Mouse (Mus musculus): ENCODE measurements at regions not wholly inside any gene's neighbourhood (a gene's known extent, or its start where the extent isn't known, plus 50 kb on each side); places are given as distances from the start of the nearest gene placed in this dataset.
"Not testable (repeated sequence)": the region's sequence is repeated elsewhere in the genome, so short reads cannot be mapped to it uniquely, and the experiment has no call there.

DNA sequence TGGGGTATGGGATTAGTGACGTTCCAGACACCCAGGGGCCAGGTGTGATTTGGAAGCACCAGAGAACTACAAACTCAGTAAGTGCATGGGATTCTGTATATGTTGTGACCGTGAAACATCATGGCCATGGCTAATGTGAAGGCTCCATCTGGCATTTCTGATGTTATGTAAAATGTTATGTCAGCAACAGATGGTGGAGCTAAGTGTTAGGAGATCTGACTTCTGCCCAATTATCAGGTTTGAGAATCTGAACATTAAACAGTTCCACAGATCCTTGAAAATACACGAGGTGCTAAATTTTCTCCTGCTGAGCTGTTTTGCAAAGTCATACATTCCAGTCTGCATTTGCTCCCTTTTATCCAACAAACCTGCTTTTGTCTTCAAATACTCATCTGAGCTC, 223.6 kb upstream of the Egfl6 start:
- DNase-seq: peak in 1 of 2 experiments; percentile 3

DNA sequence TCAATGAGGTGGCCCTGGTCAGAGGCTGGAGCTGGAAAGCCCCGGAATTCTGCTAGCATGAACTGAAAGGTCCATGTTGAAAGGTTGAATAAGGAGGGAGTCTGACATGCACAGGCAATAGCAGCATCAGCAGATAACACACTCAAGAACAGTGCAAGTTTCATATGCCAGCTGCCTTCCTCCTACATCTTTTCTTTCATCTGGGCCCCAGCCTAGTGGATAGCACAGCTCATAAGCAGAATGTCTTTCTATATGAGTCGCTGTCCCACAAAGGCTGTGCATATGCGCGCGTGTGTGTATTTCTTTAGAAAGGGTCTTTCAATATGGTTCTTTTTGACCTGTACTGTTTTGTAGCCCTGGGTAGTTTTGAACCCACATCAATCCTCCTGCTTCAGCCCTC, 222.7 kb upstream of the Egfl6 start:
- no peak for DNase-seq

DNA sequence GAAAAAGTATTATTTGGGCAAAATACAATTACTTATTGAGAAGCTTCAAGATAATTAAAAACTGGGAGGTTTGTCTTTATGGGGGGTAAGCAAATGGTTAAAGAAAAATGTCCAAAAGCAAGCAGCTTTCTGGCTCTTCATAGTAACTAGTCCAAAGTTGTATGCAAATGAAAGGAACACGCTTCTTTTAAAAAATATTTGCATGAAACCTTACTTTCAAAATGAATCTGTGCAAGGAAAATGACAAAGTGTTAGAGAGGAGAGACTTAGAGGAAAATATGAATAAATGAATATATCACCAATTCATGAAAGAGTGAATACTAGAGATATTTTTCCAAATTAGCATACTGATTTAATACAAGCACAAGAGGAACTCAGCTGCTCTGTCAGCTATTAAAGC, 220.4 kb upstream of the Egfl6 start:
- DNase-seq: no peak

DNA sequence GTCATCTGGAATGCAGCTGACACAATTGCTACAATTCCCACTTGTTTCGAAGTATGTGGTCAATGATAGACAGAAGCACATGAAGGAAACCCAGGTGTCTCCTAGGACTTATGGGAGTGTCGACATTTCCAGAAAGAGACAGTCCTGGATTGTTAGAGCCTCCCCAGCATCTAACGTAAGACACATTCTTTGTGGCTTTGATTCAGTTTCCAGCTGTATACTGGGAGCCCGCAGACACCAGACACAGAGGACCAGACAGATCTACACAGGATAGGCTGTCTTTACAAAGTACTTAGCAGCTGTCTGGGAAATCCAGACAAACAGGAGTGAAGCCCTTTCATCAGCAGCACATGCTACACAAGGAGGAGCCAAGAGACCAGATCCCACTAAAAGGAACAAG, 220.0 kb upstream of the Egfl6 start:
- DNase-seq: no peak

DNA sequence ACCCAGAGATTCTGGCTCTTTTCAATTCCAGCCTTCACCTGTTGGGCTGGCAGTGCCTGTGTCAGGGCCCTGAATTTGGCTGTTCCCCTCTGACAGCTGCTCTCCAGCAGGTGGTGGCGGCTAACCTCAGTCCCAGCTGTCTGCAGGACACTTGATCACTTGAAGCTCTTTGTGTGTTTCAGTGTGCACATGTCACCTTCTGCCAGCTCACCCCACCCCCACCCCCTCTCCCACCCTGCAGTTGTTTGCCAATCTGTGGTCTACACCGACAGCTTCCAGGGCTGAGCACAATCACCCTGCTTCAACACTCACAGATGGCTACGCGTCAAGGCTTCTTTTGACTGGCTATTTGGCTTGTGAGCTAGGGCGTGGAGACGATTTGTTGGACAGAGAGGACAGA, 217.7 kb upstream of the Egfl6 start:
- DNase-seq: peak; percentile 62 to 67

DNA sequence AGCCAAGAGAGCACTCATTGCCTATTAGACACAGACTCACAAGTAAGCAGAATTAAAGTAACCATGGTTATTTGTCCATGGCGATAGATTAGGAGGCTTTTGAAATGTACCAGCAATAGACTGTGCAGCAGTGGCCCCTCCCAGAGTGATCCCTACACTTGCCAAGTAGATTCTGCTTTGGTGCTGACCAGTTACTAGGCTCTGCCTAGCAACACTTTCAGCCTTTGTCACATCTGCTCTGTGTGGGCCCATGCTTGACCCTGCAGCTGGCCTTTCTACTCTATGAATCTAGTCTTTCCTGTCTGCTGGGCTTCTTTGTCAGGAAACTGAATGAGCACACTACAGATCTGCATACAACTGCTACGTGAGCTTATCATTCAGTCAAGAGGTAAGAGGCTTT, 215.5 kb upstream of the Egfl6 start:
- DNase-seq: no peak

DNA sequence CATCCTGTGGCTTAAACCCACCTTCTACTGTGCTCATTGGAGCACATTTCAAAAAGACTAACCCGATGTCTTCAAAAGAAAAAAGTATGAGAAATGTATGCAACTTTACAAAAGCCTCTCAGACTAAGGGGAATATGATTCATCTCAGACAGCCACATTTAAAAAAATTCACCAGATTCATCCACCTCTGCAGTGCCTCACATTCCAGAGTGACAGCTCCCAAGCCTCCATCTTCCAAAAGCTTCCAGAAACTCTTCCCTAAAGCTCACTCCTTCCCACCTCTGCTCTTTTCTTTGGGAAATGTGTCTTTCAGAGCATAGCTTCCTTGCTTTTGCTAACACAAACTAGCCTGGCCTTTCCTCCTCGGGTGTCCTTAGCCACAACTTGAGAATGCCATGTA, 210.1 kb upstream of the Egfl6 start:
- DNase-seq: no peak

DNA sequence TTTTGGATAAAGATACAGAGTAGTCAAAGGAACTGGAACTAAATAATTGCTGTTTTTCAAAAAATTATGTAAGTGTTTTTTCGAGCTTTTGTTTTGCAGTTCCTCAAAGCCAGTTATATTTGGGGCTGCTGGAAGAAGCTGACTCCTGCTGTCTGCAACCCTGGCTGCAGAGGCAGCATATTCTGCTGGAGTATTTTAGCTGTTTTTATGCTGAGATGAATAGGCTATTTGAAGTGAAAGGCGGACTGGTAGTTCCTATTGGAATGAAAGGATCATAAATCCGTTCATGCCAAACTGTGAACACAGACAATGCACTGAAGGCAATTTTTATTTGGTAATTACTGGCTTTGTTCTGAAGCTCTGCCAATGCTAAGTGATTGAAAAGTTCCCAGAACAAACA, 203.5 kb upstream of the Egfl6 start:
- no peak for DNase-seq

DNA sequence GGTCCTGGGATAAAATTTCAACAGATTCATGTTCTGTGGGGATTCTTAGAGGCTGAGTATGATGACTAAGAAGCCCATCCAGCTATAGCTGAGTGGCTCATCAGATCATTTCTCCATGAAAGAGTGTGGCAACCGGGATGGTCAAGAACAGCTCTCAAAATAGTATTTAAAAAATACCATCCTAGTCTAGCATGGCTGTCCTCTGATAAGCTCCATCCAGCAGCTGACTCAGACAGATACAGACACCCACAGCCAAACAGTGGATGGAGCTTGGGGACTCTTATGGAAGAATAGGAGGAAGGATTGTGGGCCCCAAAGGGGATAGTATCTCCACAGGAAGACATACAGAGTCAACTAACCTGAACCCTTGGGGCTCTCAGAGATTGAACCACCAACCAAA, 201.6 kb upstream of the Egfl6 start:
- not testable (repeated sequence) for DNase-seq

DNA sequence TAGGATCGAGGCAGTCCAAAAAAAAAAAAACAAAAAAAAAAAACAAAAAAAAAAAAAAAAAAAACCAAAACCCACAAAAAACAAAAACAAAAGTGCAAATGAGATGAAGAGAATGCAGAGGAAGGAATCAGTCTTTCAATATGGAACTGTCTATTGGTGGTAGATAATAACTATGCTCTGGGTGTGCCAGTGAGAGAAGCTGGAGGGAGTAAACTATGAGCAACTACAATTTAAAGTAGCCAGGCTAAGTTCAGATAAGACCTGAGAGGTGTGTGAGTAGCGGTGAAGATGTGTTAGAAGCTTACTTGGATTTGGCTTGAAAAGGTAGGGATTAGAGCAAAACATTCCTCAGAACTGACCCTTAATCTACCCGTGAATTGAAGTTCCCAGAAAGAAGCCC, 200.1 kb upstream of the Egfl6 start:
- DNase-seq: no peak

DNA sequence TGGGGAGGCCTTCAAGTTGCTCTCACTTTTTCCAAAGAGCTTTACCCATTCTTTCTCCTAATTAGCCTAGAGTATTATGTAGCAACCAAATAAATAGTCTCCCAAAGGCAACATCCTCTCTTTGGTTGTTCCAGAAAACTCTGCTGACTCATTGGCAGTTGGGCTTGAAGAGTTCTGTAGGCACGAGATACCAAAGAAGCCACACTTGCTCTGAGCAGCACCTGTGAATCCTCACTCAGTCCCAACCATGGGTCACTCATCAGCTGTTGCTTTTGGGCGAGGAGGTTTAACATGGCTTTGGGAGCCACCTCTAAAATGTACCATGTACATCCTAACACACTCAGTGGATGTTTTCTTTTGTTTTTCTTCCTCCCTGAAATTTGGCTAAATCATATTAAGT, 197.9 kb upstream of the Egfl6 start:
- no peak for DNase-seq

DNA sequence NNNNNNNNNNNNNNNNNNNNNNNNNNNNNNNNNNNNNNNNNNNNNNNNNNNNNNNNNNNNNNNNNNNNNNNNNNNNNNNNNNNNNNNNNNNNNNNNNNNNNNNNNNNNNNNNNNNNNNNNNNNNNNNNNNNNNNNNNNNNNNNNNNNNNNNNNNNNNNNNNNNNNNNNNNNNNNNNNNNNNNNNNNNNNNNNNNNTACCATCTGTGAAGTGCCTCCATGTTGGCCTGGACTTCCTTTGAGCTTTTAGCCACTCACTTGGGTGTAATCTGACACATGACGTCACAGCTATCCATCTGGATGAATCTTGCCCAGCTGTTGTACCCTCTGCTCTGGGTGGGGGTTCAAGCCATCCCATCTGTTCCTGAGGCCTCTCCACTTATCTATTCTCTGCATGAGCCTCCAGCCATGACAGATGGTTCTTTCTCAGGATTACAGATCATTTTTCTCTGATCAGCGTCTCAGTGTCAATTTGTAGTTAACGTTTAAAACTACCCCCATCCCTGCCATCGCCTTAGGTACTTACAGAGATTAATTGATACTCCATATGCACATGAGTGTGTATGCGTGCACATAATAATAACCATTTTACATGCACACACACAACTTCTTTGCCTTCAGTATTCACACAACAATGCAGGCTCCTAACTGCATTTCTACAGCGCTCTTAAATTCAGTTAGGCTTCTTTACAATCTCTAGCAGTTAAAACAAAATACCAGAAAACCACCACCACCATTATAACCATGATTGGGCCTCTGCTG, 194.0 kb upstream of the Egfl6 start:
- no peak for DNase-seq

DNA sequence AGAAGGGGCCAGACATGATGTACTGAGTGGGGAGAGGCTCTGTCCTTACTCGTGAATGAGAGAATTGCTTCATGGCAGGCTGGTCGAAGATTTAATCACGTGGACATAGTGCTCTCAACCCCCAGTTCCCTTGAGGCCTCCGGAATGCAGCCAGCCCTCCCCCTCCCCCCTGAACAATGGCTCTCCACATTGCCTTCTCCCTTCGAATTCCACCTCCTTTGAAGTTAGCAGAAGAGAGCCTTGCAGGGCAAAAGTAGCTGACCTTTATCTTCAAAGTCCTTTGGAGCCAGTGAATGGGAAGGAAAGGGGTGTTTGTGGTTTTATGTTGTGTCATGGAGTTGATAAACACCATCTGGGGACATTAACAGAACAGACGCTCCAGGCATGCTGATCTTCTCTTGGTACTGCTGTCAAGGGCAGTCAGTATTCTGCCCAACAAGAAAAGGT, 187.9 kb upstream of the Egfl6 start:
- DNase-seq: no peak

DNA sequence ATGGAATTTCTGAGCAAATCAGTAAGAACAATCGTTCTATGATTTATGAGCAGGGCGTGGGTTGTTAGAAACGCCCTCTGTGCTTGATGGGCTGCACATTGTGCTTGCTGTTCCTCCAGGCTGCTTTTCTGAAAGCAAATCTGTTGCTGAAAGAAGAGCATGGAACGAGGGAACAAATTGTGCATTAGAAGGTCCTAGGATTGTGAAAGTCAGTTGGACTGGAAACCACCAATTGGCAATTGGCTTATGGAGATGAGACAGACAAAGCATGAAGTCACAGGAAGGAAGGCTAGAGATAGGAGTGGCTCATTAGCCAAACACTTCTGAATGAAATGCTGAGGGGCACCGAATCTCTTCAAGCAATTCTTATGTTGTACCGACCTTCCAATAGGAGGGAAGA, 181.5 kb upstream of the Egfl6 start:
- no peak for DNase-seq

DNA sequence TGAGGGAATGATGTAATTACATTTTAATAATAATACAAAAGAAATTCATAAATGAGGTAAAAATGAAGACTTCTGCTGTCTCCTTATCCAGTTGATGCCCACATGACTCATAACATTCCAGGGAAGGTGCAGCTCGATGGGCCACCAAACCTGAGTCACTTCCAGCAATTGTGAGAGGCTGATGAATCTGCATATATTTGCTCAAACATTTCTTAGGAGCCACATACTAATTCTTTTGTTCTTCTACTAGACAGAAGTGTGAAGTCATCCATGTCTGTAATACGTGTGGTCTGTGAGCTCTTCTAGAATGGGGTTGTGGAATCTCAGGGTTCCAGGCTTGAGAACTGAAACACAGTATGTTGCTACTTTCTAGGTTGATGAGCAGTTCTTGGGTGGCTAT, 180.1 kb upstream of the Egfl6 start:
- no peak for DNase-seq

DNA sequence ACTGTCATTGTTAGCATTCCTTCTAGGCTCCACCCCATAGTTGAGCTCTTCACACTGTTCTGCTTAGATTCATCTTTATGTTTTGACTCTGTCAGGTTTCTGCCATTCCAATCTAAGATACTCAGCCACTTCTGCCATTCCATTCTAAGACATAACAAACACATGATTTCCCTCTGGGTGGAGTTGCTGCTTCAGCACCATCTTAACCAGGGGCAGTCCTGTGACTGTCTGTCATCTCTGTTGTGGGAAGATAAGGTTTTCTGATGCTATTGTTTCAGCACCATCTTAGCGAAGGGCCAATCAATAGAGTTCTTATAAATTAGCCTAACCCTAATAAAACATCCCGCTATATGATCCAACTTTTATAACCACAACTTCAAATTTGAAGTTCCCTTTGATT, 176.6 kb upstream of the Egfl6 start:
- no peak for DNase-seq

DNA sequence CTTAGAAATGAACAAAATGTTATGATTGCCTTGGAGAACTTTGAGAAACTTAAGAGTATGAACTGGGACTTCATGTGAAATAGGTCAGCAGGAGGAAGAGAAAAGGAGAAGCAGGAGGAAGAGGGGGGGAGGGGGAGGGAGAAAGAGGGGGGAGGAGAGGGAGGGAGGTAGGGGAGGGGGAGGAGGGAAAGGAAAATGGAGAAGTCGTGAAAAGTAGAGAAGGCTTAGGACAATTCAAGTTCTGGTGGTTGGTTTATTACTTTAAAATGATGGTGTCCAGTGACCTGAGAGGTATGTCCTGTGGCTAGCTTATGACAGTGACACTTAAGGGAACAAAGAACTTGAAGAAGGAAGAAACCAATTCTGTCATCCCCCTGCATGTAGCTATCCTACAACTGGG, 171.6 kb upstream of the Egfl6 start:
- no peak for DNase-seq

DNA sequence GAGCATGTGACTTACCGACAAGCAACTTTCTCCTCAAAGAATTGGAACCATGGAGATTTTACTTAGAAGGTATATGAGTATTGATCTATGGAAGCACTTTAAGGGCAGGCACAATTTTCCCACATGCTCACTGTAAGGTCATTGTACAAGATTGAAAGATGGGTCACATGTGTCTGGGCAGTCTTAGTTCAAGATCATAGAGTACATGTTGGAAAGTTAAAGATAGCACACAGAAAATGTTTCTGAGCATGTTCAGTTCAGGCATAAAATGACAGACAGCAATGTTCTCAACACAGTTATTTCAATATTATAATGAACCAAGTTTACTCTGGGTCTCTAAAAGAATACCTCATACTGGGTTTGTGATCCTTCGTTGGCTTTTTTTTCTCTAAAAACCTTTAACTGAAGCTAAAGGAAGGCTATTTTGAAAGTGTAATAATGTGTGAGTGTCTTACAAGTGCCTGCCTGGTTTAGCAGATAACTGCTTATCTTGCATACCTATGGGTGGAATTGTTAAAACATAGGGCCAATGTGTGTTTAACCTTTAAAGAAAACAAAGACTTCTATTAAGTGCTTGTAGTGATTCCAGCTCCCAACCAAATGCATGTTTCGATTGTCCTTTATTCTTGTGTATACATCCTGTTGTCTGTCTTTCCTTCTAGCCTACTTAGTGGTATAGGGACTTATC, 169.6 kb upstream of the Egfl6 start:
- DNase-seq: no peak

DNA sequence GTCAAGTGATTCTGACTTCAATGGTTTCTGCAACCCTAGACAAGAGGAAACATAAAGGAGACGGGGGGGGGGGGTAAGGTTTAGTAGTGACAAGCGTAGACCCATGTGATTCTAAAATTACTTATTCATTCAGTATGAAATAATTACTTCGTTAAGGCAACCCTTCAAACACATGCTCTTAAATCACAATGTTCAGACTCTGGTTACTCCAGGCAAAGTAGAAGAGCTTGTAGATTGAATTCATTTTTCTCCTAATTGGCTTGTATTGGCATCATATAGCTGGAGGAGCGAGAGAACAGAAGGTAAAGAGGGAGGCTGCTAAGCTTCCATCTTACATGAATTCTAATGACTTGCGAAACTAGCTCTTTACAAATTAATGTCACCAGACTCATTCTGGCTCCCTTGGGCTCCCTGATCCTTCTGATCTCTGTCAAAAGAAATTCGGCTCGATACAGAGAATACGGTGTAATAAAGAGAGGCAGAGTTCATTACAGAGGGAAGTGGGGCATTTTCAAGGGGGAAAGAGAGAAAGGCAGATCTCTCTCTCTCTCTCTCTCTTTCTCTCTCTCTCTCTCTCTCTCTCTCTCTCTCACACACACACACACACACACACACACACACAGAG, 163.6 kb upstream of the Egfl6 start:
- DNase-seq: no peak

DNA sequence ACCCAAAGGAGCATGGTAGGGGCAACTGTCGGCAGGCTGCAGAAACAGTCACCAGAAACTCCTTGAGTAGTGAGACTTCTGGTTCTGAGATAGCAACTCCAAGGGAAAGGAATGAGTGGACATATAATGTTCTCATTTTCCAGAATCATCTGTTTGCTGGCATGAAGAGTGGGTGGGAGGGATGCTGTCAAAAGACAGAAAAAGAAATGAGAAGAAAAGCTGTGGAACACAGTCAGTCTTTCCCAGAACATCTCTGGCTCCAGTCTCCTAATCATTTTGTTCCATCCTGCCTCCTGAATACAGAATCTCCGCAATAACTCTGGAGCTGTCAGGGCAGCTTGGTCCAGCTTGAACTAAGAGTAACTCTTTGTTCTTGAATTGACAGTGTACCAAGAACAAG, 145.8 kb upstream of the Egfl6 start:
- no peak for DNase-seq

DNA sequence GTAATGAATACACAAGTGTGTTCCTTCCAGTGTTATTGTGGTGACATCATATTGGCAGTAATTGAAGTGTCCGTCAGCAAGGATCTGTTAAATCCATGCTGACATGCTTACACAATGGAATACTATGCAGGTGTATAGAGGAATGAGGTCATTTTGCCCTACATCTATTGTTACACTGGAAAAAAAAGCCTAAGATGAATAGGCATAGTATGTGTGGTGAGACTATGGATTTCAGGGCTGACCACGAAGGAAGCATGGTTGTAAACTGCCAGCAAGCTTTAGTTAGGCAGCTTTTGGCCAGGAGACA, 143.1 kb upstream of the Egfl6 start:
- no peak for DNase-seq

DNA sequence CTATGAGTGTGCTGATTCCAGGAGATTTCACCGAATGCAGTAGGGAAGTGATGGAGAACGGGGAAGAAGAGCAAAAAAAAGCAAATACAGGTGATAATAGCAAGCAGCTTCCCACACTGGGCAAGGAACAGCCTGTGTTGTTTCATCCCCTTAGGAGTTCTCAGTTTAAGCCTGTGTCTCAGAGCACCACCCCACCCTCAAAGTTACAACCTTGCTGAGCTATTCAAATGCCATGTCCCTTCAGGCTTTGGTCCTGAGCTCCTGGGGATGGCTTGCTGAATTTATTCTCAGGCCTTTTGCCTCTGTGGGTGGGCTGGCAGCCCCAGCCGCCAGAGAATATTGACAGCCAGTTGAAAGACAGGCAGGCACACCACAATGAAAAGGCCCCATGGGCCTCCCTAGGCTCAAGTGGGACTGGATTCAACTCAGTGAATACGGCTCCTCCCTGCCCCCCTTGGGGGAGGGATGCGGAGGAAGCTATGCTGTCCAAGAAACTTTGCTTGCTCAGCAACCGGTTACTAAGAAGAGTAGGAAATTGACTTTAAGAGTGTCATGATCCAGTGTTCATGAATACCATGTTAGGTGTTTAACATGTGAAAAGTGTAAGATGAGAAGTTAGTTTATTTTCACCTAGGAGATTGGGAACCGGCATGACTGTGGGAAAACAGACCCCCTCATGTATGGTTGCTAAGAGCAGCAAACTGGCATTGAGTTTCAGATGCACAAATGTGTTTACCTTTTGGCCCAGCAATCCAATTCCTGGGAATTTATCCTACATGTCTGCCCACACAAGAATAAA, 142.5 kb upstream of the Egfl6 start:
- DNase-seq: peak in 1 of 2 experiments; percentile 6

DNA sequence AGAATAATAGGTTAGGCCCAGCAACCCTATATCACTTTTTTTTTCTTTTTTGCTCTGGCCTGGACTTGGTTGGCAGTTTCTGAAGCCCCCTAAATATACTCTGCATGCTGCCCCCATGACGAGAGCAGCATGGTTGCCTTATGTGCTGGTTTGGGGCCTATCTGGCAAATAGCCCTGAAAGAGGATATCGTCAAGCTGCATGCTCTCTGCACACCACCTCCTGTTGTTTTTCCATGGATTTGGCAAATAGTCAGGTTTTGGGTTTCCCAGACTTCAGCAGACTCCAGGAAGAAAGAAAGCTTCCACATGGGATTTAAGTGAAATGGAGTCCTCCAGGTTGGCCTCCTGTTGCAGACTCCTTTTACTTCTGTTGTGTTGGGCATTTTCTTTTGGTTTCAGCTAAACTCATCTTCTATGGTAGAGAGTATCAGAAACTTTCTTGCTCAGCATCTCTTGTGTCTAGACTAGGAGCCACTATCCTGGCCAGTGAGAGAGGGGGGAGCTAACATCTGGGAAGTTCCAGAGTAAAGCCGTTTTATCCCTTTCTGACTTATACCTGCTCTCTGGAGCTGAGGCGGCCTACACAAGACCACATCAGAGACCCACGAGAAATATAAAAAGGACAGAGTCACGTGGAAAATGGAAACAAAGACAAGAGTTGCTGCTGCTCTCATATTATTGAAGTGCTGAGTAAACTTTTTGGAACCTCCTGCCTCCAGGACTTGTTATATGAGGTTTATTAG, 140.4 kb upstream of the Egfl6 start:
- DNase-seq: no peak

Measured in cerebellum, postnatal 25 days (tissue).